Mouse (Mus musculus) intestine, embryonic 16.5 days (tissue): ENCODE measurements around the gene Rbck1. TPM values are rescaled to one million over a fixed set of nuclear protein-coding genes. Genes with fewer than 3 reads are reported as not detected.

ENCODE experiments used
- ATAC-seq: fragments of 200-750 bp; cut with Nextera tagmentation; 2 replicates; pipeline ENCODE4 v1.8.0; 2017; ENCODE audit warnings: moderate TSS enrichment, moderate library complexity
- H3K27ac ChIP-seq: fragments of 300-500 bp; sonication (generic); 2 replicates; pipeline ENCODE4 v1.5.1; 2014; ENCODE audit warnings: mild to moderate bottlenecking, low read length
- H3K27me3 ChIP-seq: fragments of 300-500 bp; sonication (generic); replicated peaks from 2 replicates; pipeline ENCODE4 v1.6.1; 2014; ENCODE audit warnings: low read length, control low read depth, mixed read lengths; ENCODE audit not compliant: control insufficient read depth, insufficient read depth
- H3K36me3 ChIP-seq: fragments of 300-500 bp; sonication (generic); 2 replicates; pipeline ENCODE4 v1.6.1; 2014; ENCODE audit warnings: low read length, control low read depth; ENCODE audit not compliant: control insufficient read depth, insufficient read depth
- H3K4me1 ChIP-seq: fragments of 300-500 bp; sonication (generic); 2 replicates; pipeline ENCODE4 v1.6.1; 2014; ENCODE audit warnings: low read length, control low read depth, mixed read lengths; ENCODE audit not compliant: control insufficient read depth, insufficient read depth
- H3K4me2 ChIP-seq: fragments of 300-500 bp; sonication (generic); 2 replicates; pipeline ENCODE4 v1.6.1; 2014; ENCODE audit warnings: low read depth, low read length, control low read depth
- H3K4me3 ChIP-seq: fragments of 300-500 bp; sonication (generic); 2 replicates; pipeline ENCODE4 v1.5.1; 2014; ENCODE audit warnings: mild to moderate bottlenecking, low read length
- H3K9ac ChIP-seq: fragments of 300-500 bp; sonication (generic); 2 replicates; pipeline ENCODE4 v1.6.1; 2014; ENCODE audit warnings: low read depth, low read length
- H3K9me3 ChIP-seq: fragments of 300-500 bp; sonication (generic); 2 replicates; pipeline ENCODE4 v1.6.1; 2016; ENCODE audit warnings: low read length, control low read depth; ENCODE audit not compliant: control insufficient read depth
- WGBS: fragments of 180-500 bp; shearing (Covaris S2); extraction: QIAGEN DNeasy Blood & Tissue Kit; methylation state at CpG from one replicate; pipeline ENCODE4 v1.1.7; 2014; 5-methylcytosine and 5-hydroxymethylcytosine counted together
- polyA plus RNA-seq: library from polyadenylated mRNA; unstranded; fragments of >200 nt; fragmentation: Nextera tagmentation; extraction: Ambion mirVana; gene quantifications from 2 replicates; pipeline ENCODE4 v1.2.1, GENCODE M21; 2015

The Rbck1 gene
- 82.5 and 83.2 TPM in 2 replicates for polyA plus RNA-seq

DNA sequence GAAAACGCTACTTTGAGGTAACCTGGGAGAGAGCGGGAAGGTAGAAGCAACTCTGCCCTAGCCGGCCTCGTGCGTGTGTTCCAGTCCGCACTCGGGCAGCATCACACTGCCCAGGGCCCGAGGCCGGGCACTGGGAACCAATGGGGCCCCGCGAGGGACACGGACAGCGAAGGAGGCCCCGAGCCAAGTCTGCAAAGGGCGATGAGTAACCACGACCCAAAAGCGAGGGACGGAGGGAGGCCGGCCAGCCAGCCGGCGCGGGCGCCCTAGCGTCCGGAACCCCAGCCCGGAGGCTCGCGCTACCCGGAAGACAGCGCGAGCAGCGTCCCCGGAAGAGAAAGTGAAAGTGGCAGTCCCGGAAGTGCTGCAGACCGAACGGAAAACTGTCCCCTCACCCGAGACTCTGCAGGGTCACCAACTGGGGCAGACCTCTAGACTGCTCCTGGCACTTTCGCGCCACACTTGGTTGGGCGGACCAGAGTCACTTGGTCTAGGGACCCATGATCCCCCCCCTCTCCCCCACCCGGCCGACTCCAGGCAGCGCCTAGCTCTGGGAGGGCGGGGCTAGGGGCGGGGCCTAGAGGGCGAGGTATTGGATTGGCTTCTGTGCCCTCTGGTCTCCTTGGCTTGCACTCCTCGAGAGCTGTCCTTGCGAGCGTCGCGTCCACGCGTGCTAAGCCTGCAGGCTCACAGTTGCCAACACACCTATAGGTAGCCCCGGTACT is at the start of gene Rbck1:
Gene Rbck1, minus strand, starts transcription at position 553 of the 725 bp plus-strand sequence.
- peak within 1 kb of the TSS; percentile 96 for H3K27ac ChIP-seq
- H3K4me3 ChIP-seq, result peak within 1 kb of the TSS; percentile 85
- ATAC-seq, result peak; percentile 95
- no peaks in the 10 kb centered on the region for H3K27me3 ChIP-seq
- H3K4me1 ChIP-seq, result peaks cover 11% of the 10 kb centered on the region
- no peaks in the 10 kb centered on the region for H3K36me3 ChIP-seq
- peak within 1 kb of the TSS; percentile 92 for H3K4me2 ChIP-seq
- WGBS, result 0% methylated on average over 54 of the region's 54 CpGs
- H3K9me3 ChIP-seq, result no peaks in the 10 kb centered on the region
- peak within 1 kb of the TSS; percentile 92 for H3K9ac ChIP-seq

- Histone ChIP-seq H3K4me2 (peak within 1 kb of the TSS; percentile 18; the same call in 1 of the 2 replicates), H3K4me3 (no peak within 1 kb of the TSS)
Measured at GRCm38 (mm10) chr2:152376345-152376741, 43.9 kb upstream of the Rbck1 start, which contains the start of gene Nrsn2. Nrsn2 (minus strand) TSS chr2:152376638.

GRCm38 (mm10) chr2:152375652-152376344 is 43.3 kb upstream of the Rbck1 start:
- no peak for ATAC-seq
- Histone ChIP-seq H3K4me2 (no peak overlapping the region; the same call in 1 of the 2 replicates), H3K27ac (no peak overlapping the region), H3K9ac (no peak overlapping the region), H3K27me3 (peaks cover 8% of the 10 kb centered on the region), H3K36me3 (no peaks in the 10 kb centered on the region), H3K4me3 (no peak overlapping the region), H3K9me3 (no peaks in the 10 kb centered on the region), H3K4me1 (peaks cover 4% of the 10 kb centered on the region; the same call in 1 of the 2 replicates)
- WGBS, result 8% methylated on average over 21 of the region's 21 CpGs

More at GRCm38 (mm10) chr2:152376345-152376741, 43.9 kb upstream of the Rbck1 start, which contains the start of gene Nrsn2:
- no peak within 1 kb of the TSS for H3K27ac ChIP-seq
- no peaks in the 10 kb centered on the region for H3K9me3 ChIP-seq
- H3K27me3 ChIP-seq, result peaks cover 8% of the 10 kb centered on the region
- 6% methylated on average over 14 of the region's 16 CpGs for WGBS
- H3K36me3 ChIP-seq, result no peaks in the 10 kb centered on the region
- H3K9ac ChIP-seq, result no peak within 1 kb of the TSS
- ATAC-seq, result peak; percentile 44
- H3K4me1 ChIP-seq, result peaks cover 4% of the 10 kb centered on the region; the same call in 1 of the 2 replicates

- no peak overlapping the region for H3K27ac ChIP-seq
- peaks cover 4% of the 10 kb centered on the region; the same call in 1 of the 2 replicates for H3K4me1 ChIP-seq
- no peak overlapping the region for H3K4me3 ChIP-seq
- no peak overlapping the region for H3K4me2 ChIP-seq
- no peaks in the 10 kb centered on the region for H3K36me3 ChIP-seq
- peaks cover 8% of the 10 kb centered on the region for H3K27me3 ChIP-seq
- no peak for ATAC-seq
- no peak overlapping the region for H3K9ac ChIP-seq
- 81% methylated on average over 9 of the region's 9 CpGs for WGBS
- no peaks in the 10 kb centered on the region for H3K9me3 ChIP-seq
Measured at GRCm38 (mm10) chr2:152373547-152373946, 41.1 kb upstream of the Rbck1 start.

- peaks cover 4% of the 10 kb centered on the region; the same call in 1 of the 2 replicates for H3K4me1 ChIP-seq
- no peaks in the 10 kb centered on the region for H3K9me3 ChIP-seq
- no peak overlapping the region for H3K9ac ChIP-seq
- ATAC-seq, result no peak
- H3K4me2 ChIP-seq, result no peak overlapping the region
- peaks cover 8% of the 10 kb centered on the region for H3K27me3 ChIP-seq
- WGBS, result 63% methylated on average over 4 of the region's 4 CpGs
- H3K4me3 ChIP-seq, result no peak overlapping the region
- no peaks in the 10 kb centered on the region for H3K36me3 ChIP-seq
- H3K27ac ChIP-seq, result no peak overlapping the region
Measured at GRCm38 (mm10) chr2:152372661-152373060, 40.2 kb upstream of the Rbck1 start.

- Histone ChIP-seq H3K27me3 (peaks cover 8% of the 10 kb centered on the region), H3K9ac (no peak overlapping the region), H3K4me3 (no peak overlapping the region), H3K27ac (no peak overlapping the region), H3K9me3 (no peaks in the 10 kb centered on the region), H3K36me3 (no peaks in the 10 kb centered on the region), H3K4me1 (peaks cover 4% of the 10 kb centered on the region; the same call in 1 of the 2 replicates), H3K4me2 (no peak overlapping the region)
- ATAC-seq, result no peak
- 77% methylated on average over 7 of the region's 7 CpGs for WGBS
Measured at GRCm38 (mm10) chr2:152372104-152372503, 39.7 kb upstream of the Rbck1 start.

GRCm38 (mm10) chr2:152368532-152369140 is 36.2 kb upstream of the Rbck1 start:
- Histone ChIP-seq H3K9me3 (no peaks in the 10 kb centered on the region), H3K4me3 (no peak overlapping the region), H3K27me3 (no peaks in the 10 kb centered on the region), H3K36me3 (no peaks in the 10 kb centered on the region), H3K4me1 (peaks cover 4% of the 10 kb centered on the region; the same call in 1 of the 2 replicates), H3K27ac (no peak overlapping the region), H3K4me2 (peak overlapping the region; percentile 23; the same call in 1 of the 2 replicates), H3K9ac (0 out of 2 replicates have a peak overlapping the region, but pooled peaks have one; percentile 1)
- ATAC-seq, result 0 out of 2 replicates have a peak, but pooled peaks have one; percentile 45
- 27% methylated on average over 14 of the region's 14 CpGs for WGBS

- Histone ChIP-seq H3K4me1 (peaks cover 5% of the 10 kb centered on the region; the same call in 1 of the 2 replicates), H3K4me3 (no peak overlapping the region), H3K27me3 (no peaks in the 10 kb centered on the region), H3K36me3 (no peaks in the 10 kb centered on the region), H3K9me3 (no peaks in the 10 kb centered on the region), H3K27ac (no peak overlapping the region), H3K4me2 (no peak overlapping the region), H3K9ac (no peak overlapping the region)
- 61% methylated on average over 5 of the region's 5 CpGs for WGBS
- ATAC-seq, result no peak
Measured at GRCm38 (mm10) chr2:152367917-152368316, 35.5 kb upstream of the Rbck1 start.
